Mouse (Mus musculus): ENCODE results near the gene Spag16. TPM values are rescaled to one million over a fixed set of nuclear protein-coding genes. Genes with fewer than 3 reads are reported as not detected.

The Spag16 gene
- polyA plus RNA-seq (2012; fragmentation: generic; extraction: Trizol): not detected

DNA sequence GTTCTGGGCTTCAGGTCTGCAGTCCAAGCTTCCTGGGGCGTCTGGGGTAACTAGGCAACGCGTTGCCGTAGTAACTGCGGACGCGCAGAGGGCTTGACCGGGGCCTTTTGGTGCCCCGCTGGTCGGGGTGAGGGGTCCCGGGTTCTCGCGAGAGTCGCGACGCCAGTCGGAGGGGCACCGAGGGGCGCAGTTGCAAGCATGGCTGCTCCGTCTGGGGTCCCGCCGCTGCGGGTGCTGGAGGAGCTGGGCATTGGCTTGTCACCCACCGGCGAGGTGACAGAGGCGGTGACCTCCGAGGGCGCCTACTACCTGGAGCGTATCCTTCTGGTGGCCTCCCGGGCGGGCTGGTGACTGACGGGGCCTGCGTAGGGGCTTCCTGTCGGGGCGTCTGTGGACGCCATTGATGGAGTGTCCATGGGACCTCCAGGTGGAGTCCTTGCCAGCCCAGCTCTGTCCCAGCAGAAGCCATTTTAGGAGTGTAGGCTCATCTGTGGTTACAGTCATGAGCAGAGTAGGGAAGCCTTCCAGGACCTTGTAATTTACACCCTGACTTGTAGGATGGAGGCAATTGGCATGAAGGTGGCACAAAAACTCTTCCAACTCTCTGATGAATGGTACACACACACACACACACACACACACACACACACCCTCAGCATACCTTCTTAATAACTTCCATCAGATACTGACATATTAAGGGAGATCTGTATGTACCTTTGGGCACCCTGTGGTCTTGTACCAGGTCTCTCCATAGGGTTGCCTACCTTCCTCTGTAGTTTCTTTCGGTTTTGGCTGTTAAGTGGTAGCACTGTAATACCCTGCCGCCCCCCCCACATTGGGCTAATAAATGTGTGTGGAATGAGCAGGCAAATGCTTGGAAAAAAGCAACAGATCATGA is at the start of gene Spag16:
Gene Spag16, plus strand, starts transcription at position 165 of the 898 bp plus-strand sequence.
- Histone ChIP-seq H3K4me2 (ENCODE audit: low read depth) (no peak within 1 kb of the TSS), H3K36me3 (ENCODE audit: control insufficient read depth, insufficient read depth) (no peaks in the 10 kb centered on the region), H3K4me3 (no peak within 1 kb of the TSS), H3K27me3 (ENCODE audit: control insufficient read depth, insufficient read depth, insufficient read length) (no peaks in the 10 kb centered on the region), H3ac (ENCODE audit: control insufficient read depth, insufficient read length) (no peak within 1 kb of the TSS), H3K79me2 (ENCODE audit: control insufficient read depth, insufficient read depth) (no peaks in the 10 kb centered on the region)
- TF ChIP-seq SRF (IDR thresholded peaks at IDR 0.05; ENCODE audit: control insufficient read depth, insufficient read length, low read depth) (no peak), MYOG (IDR thresholded peaks at IDR 0.05; ENCODE audit: control insufficient read depth in 1 of 3, insufficient read depth in 1 of 3, insufficient read length in 2 of 3, low read depth in 2 of 3) (no peak), POLR2AphosphoS2 (IDR thresholded peaks at IDR 0.05; ENCODE audit: insufficient read length, low read depth) (no peak), MYOD1 (IDR thresholded peaks at IDR 0.05; ENCODE audit: control insufficient read depth in 1 of 3, insufficient read length in 2 of 3, low read depth in 2 of 3) (no peak), REST (IDR thresholded peaks at IDR 0.05; ENCODE audit: insufficient read depth, insufficient read length) (no peak), CEBPB (IDR thresholded peaks at IDR 0.05; ENCODE audit: insufficient read depth, poor library complexity, severe bottlenecking) (no peak), USF1 (IDR thresholded peaks at IDR 0.05; ENCODE audit: low read depth) (no peak), POLR2A (IDR thresholded peaks at IDR 0.05; ENCODE audit: insufficient read length, low read depth) (no peak), E2F4 (IDR thresholded peaks at IDR 0.05; ENCODE audit: insufficient read depth) (no peak), TCF3 (IDR thresholded peaks at IDR 0.05; ENCODE audit: insufficient read length, low read depth) (no peak), MAX (IDR thresholded peaks at IDR 0.05; ENCODE audit: low read depth) (no peak), TCF12 (IDR thresholded peaks at IDR 0.05; ENCODE audit: insufficient read depth, poor library complexity, severe bottlenecking) (no peak)

DNA sequence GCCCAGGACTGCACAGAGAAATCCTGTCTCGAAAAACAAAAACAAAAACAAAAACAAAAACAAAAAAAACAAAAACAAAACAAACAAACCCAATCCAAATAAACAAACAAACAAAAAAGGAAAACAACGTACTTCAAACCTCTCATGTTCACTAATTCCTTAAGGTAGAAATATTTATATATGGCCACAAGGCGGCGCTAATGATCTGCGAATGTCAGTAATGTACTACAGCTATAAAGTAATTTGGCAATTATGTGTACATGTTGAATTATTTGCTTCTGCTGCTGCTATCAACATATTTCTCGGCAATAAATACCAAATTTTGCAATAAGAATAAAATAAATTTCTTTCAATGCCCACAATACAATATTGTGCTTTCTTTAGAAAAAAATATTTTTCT is 41.6 kb upstream of the Spag16 start:
- Histone ChIP-seq H3K4me3 (no peak overlapping the region), H3K27me3 (ENCODE audit: control insufficient read depth, insufficient read depth, insufficient read length) (no peaks in the 10 kb centered on the region), H3K36me3 (ENCODE audit: control insufficient read depth, insufficient read depth) (no peaks in the 10 kb centered on the region), H3ac (ENCODE audit: control insufficient read depth, insufficient read length) (no peak overlapping the region), H3K4me2 (ENCODE audit: low read depth) (no peak overlapping the region), H3K79me2 (ENCODE audit: control insufficient read depth, insufficient read depth) (no peaks in the 10 kb centered on the region)
- no peak for TF ChIP-seq TCF12 (IDR thresholded peaks at IDR 0.05; ENCODE audit: insufficient read depth, poor library complexity, severe bottlenecking)
- no peak for TF ChIP-seq POLR2A (IDR thresholded peaks at IDR 0.05; ENCODE audit: insufficient read length, low read depth)
- no peak for TF ChIP-seq USF1 (IDR thresholded peaks at IDR 0.05; ENCODE audit: low read depth)
- no peak for TF ChIP-seq SRF (IDR thresholded peaks at IDR 0.05; ENCODE audit: control insufficient read depth, insufficient read length, low read depth)
- no peak for TF ChIP-seq MAX (IDR thresholded peaks at IDR 0.05; ENCODE audit: low read depth)
- no peak for TF ChIP-seq E2F4 (IDR thresholded peaks at IDR 0.05; ENCODE audit: insufficient read depth)
- TF ChIP-seq MYOG (IDR thresholded peaks at IDR 0.05; ENCODE audit: control insufficient read depth in 1 of 3, insufficient read depth in 1 of 3, insufficient read length in 2 of 3, low read depth in 2 of 3): no peak
- no peak for TF ChIP-seq POLR2AphosphoS2 (IDR thresholded peaks at IDR 0.05; ENCODE audit: insufficient read length, low read depth)
- no peak for TF ChIP-seq CEBPB (IDR thresholded peaks at IDR 0.05; ENCODE audit: insufficient read depth, poor library complexity, severe bottlenecking)
- no peak for TF ChIP-seq REST (IDR thresholded peaks at IDR 0.05; ENCODE audit: insufficient read depth, insufficient read length)
- no peak for TF ChIP-seq TCF3 (IDR thresholded peaks at IDR 0.05; ENCODE audit: insufficient read length, low read depth)
- TF ChIP-seq MYOD1 (IDR thresholded peaks at IDR 0.05; ENCODE audit: control insufficient read depth in 1 of 3, insufficient read length in 2 of 3, low read depth in 2 of 3): no peak

DNA sequence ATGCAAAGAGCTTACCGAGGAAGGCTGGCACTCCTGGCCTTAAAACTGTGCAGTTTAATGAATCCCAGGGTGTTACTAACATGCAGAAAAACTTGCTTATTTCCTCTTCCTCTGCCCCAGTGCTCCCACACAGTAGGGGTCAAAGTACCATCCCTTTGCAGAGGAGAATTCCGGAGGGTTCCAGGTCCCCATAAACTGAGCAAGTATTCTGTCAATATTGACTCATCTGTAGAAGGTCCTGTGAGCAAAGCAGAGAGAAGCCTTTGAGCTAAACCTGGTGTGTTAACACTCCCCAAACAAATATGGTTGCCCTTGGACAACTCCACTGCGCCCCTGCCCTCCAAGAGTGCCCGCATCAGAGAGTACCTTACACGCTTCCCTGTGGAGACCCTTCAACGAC is 40.1 kb upstream of the Spag16 start:
- Histone ChIP-seq H3K27me3 (ENCODE audit: control insufficient read depth, insufficient read depth, insufficient read length) (no peaks in the 10 kb centered on the region), H3K79me2 (ENCODE audit: control insufficient read depth, insufficient read depth) (no peaks in the 10 kb centered on the region), H3ac (ENCODE audit: control insufficient read depth, insufficient read length) (no peak overlapping the region), H3K4me2 (ENCODE audit: low read depth) (no peak overlapping the region), H3K4me3 (no peak overlapping the region), H3K36me3 (ENCODE audit: control insufficient read depth, insufficient read depth) (no peaks in the 10 kb centered on the region)
- TF ChIP-seq SRF (IDR thresholded peaks at IDR 0.05; ENCODE audit: control insufficient read depth, insufficient read length, low read depth) (no peak), TCF3 (IDR thresholded peaks at IDR 0.05; ENCODE audit: insufficient read length, low read depth) (no peak), POLR2A (IDR thresholded peaks at IDR 0.05; ENCODE audit: insufficient read length, low read depth) (no peak), POLR2AphosphoS2 (IDR thresholded peaks at IDR 0.05; ENCODE audit: insufficient read length, low read depth) (no peak), CEBPB (IDR thresholded peaks at IDR 0.05; ENCODE audit: insufficient read depth, poor library complexity, severe bottlenecking) (no peak), REST (IDR thresholded peaks at IDR 0.05; ENCODE audit: insufficient read depth, insufficient read length) (no peak), MAX (IDR thresholded peaks at IDR 0.05; ENCODE audit: low read depth) (no peak), MYOG (IDR thresholded peaks at IDR 0.05; ENCODE audit: control insufficient read depth in 1 of 3, insufficient read depth in 1 of 3, insufficient read length in 2 of 3, low read depth in 2 of 3) (no peak), E2F4 (IDR thresholded peaks at IDR 0.05; ENCODE audit: insufficient read depth) (no peak), MYOD1 (IDR thresholded peaks at IDR 0.05; ENCODE audit: control insufficient read depth in 1 of 3, insufficient read length in 2 of 3, low read depth in 2 of 3) (no peak), USF1 (IDR thresholded peaks at IDR 0.05; ENCODE audit: low read depth) (no peak), TCF12 (IDR thresholded peaks at IDR 0.05; ENCODE audit: insufficient read depth, poor library complexity, severe bottlenecking) (no peak)

DNA sequence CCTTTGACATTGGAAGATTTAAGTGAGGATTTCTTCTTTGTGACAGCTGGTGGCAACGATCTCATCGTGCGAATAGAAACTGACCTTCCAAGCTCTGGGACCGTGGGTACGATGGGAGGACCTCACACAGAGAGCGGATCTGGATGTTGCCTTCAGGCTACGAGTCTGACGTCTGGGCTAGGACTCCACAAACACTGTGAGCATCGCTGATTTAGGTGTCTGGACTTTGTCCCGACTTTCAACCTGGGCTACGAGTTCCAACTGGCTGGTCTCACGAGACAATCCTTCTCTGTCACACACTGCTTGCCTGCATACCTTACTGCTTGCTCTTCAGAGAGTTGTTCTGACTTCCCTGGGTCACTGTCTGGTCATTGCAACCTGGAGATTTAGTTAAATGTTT is 39.4 kb upstream of the Spag16 start:
- no peak for TF ChIP-seq TCF12 (IDR thresholded peaks at IDR 0.05; ENCODE audit: insufficient read depth, poor library complexity, severe bottlenecking)
- no peak for TF ChIP-seq CEBPB (IDR thresholded peaks at IDR 0.05; ENCODE audit: insufficient read depth, poor library complexity, severe bottlenecking)
- TF ChIP-seq POLR2AphosphoS2 (IDR thresholded peaks at IDR 0.05; ENCODE audit: insufficient read length, low read depth): no peak
- Histone ChIP-seq H3K4me2 (ENCODE audit: low read depth) (no peak overlapping the region), H3K36me3 (ENCODE audit: control insufficient read depth, insufficient read depth) (no peaks in the 10 kb centered on the region), H3K79me2 (ENCODE audit: control insufficient read depth, insufficient read depth) (no peaks in the 10 kb centered on the region), H3ac (ENCODE audit: control insufficient read depth, insufficient read length) (no peak overlapping the region), H3K27me3 (ENCODE audit: control insufficient read depth, insufficient read depth, insufficient read length) (no peaks in the 10 kb centered on the region), H3K4me3 (no peak overlapping the region)

All from myocyte (in vitro differentiated cells).